Mouse (Mus musculus): ENCODE measurements around the gene Bcl7a. TPM values are rescaled to one million over a fixed set of nuclear protein-coding genes. Genes with fewer than 3 reads are reported as not detected.

Bcl7a gene
- total and polyA plus RNA-seq, 3 experiments: 2.3 to 7.2 (median 4.3) TPM

- TF ChIP-seq MYC (IDR thresholded peaks at IDR 0.05; ENCODE audit: low read depth, low read length) (no peak), SIN3A (IDR thresholded peaks at IDR 0.05; ENCODE audit: low read length) (no peak), MAX (IDR thresholded peaks at IDR 0.05; ENCODE audit: low read length) (no peak), CHD2 (IDR thresholded peaks at IDR 0.05; ENCODE audit: low read length) (no peak), TBP (conservative IDR thresholded peaks at IDR 0.05; ENCODE audit: low read depth, low read length) (no peak), RCOR1 (conservative IDR thresholded peaks at IDR 0.05; ENCODE audit: low read depth, low read length) (no peak), EP300 (IDR thresholded peaks at IDR 0.05; ENCODE audit: low read length) (peak; percentile 64; the same call in 1 of the 2 replicates), UBTF (IDR thresholded peaks at IDR 0.05; ENCODE audit: low read depth, low read length) (0 out of 2 replicates have a peak, but pooled peaks have one; percentile 56), KAT2A (IDR thresholded peaks at IDR 0.05; ENCODE audit: insufficient replicate concordance, low read length) (no peak)
Observed at GRCm38 (mm10) chr5:123315219-123315866, 28.3 kb upstream of the Bcl7a start (continued).

GRCm38 (mm10) chr5:123317992-123318391 lies 25.6 kb upstream of the Bcl7a start:
- Histone ChIP-seq H3K4me2 (ENCODE audit: insufficient read depth, low read depth, poor library complexity, severe bottlenecking) (peak overlapping the region; percentile 47; the same call in 1 of the 2 replicates), H3K9ac (ENCODE audit: insufficient read depth, low read depth) (0 out of 2 replicates have a peak overlapping the region, but pooled peaks have one; percentile 22), H3K27ac (ENCODE audit: insufficient read depth, low read depth) (no peak overlapping the region), H3K9me3 (replicated peaks; ENCODE audit: low read length) (peaks cover 7% of the 10 kb centered on the region), H3K27me3 (replicated peaks) (no peaks in the 10 kb centered on the region), H3K36me3 (replicated peaks in 1 of 2; ENCODE audit: control insufficient read depth in 1 of 2, insufficient read depth in 1 of 2, low read length in 1 of 2) (no peaks in the 10 kb centered on the region), H3K4me3 (replicated peaks in 1 of 3; ENCODE audit: low read depth in 2 of 3, low read length in 2 of 3, poor library complexity in 1 of 3) (peak overlapping the region in 2 of 3 experiments; percentile 2 to 9), H3K79me2 (replicated peaks; ENCODE audit: control insufficient read depth, extremely low read depth, insufficient read depth, poor library complexity, severe bottlenecking) (no peaks in the 10 kb centered on the region), H3K4me1 (ENCODE audit: control insufficient read depth in 1 of 2, insufficient read depth in 2 of 2) (peaks cover 3 to 34% of the 10 kb centered on the region in 2 experiments)
- DNase-seq (ENCODE audit: extremely low read depth): peak; percentile 31
- TF ChIP-seq ETS1 (conservative IDR thresholded peaks at IDR 0.05; ENCODE audit: low read depth, low read length): peak; percentile 19; the same call in 1 of the 2 replicates
- 0 out of 2 replicates have a peak, but pooled peaks have one; percentile 25 for TF ChIP-seq SIN3A (IDR thresholded peaks at IDR 0.05; ENCODE audit: low read length)
- peak; percentile 43 for TF ChIP-seq EP300 (IDR thresholded peaks at IDR 0.05; ENCODE audit: low read length)
- no peak for TF ChIP-seq ZMIZ1 (IDR thresholded peaks at IDR 0.05; ENCODE audit: low read depth, low read length)
- peak; percentile 51; the same call in 1 of the 2 replicates for TF ChIP-seq CHD2 (IDR thresholded peaks at IDR 0.05; ENCODE audit: low read length)
- no peak for TF ChIP-seq MAZ (IDR thresholded peaks at IDR 0.05; ENCODE audit: low read depth, low read length)
- TF ChIP-seq SMC3 (IDR thresholded peaks at IDR 0.05; ENCODE audit: low read depth, low read length): no peak
- no peak for TF ChIP-seq RCOR1 (conservative IDR thresholded peaks at IDR 0.05; ENCODE audit: low read depth, low read length)
- TF ChIP-seq TCF12 (IDR thresholded peaks at IDR 0.05; ENCODE audit: low read depth, low read length): no peak
- dilution Hi-C loops (cut with MboI; ENCODE audit: extremely low pct_ligation_motif_present, extremely low pct_unique_long_range_greater_than_20kb, low sequenced_read_pairs): no loop called here
- in situ Hi-C loops (cut with MboI; ENCODE audit: low pct_ligation_motif_present, low pct_unique_long_range_greater_than_20kb, low sequenced_read_pairs): no loop called here

GRCm38 (mm10) chr5:123320136-123320535 lies 23.5 kb upstream of the Bcl7a start:
- no peak for DNase-seq (ENCODE audit: extremely low read depth)
- Histone ChIP-seq H3K4me1 (ENCODE audit: control insufficient read depth in 1 of 2, insufficient read depth in 2 of 2) (peaks cover 5 to 26% of the 10 kb centered on the region in 2 experiments; a peak in 3 of 4 replicates), H3K27ac (ENCODE audit: insufficient read depth, low read depth) (no peak overlapping the region), H3K9me3 (replicated peaks; ENCODE audit: low read length) (peaks cover 7% of the 10 kb centered on the region), H3K27me3 (replicated peaks) (peaks cover 4% of the 10 kb centered on the region), H3K36me3 (replicated peaks in 1 of 2; ENCODE audit: control insufficient read depth in 1 of 2, insufficient read depth in 1 of 2, low read length in 1 of 2) (no peaks in the 10 kb centered on the region), H3K79me2 (replicated peaks; ENCODE audit: control insufficient read depth, extremely low read depth, insufficient read depth, poor library complexity, severe bottlenecking) (no peaks in the 10 kb centered on the region), H3K9ac (ENCODE audit: insufficient read depth, low read depth) (no peak overlapping the region), H3K4me2 (ENCODE audit: insufficient read depth, low read depth, poor library complexity, severe bottlenecking) (no peak overlapping the region), H3K4me3 (replicated peaks in 1 of 3; ENCODE audit: low read depth in 2 of 3, low read length in 2 of 3, poor library complexity in 1 of 3) (no peak overlapping the region)
- dilution Hi-C loops (cut with MboI; ENCODE audit: extremely low pct_ligation_motif_present, extremely low pct_unique_long_range_greater_than_20kb, low sequenced_read_pairs): no loop called here
- in situ Hi-C loops (cut with MboI; ENCODE audit: low pct_ligation_motif_present, low pct_unique_long_range_greater_than_20kb, low sequenced_read_pairs): no loop called here
- TF ChIP-seq CTCF (conservative IDR thresholded peaks at IDR 0.05 in 1 of 2, IDR thresholded peaks at IDR 0.05 in 1 of 2; ENCODE audit: low read depth in 2 of 2, low read length in 2 of 2) (peak; percentile 12 to 34; a peak in 2 of 4 replicates), EP300 (IDR thresholded peaks at IDR 0.05; ENCODE audit: low read length) (no peak), ZNF384 (IDR thresholded peaks at IDR 0.05; ENCODE audit: low read depth, low read length) (no peak), ZKSCAN1 (IDR thresholded peaks at IDR 0.05; ENCODE audit: borderline replicate concordance, low read depth, low read length) (no peak), MAFK (IDR thresholded peaks at IDR 0.05; ENCODE audit: insufficient replicate concordance, low read length) (no peak)
